ENCODE assay signal across 8 mouse cellular contexts in genomic region chr14:44981490-44981889, GRCm38 (mm10). TPM values are rescaled to one million over a fixed set of nuclear protein-coding genes. Genes with fewer than 3 reads are reported as not detected.
A peak's percentile ranks its signal among the peaks of the same experiment; 100 is the strongest.
DNase-seq lines count a peak whose midpoint lies in the region; ATAC-seq lines count a peak whose summit lies in the region.
"Had no signal": no experiment of that assay in that cellular context is flagged by ENCODE, and none has a peak within 500 bp of the region (broad histone marks: within the 10 kb centered on the region; RNA-seq: fewer than 3 reads in every experiment).

No protein-coding gene starts in this region.

- DNase-seq in kidney, adult 11 months = peak; percentile 9
- peak; percentile 83 for DNase-seq in 416B (ENCODE audit: low read depth)
- peak; percentile 48 for DNase-seq in CD4-positive helper T cell, adult 2 months (ENCODE audit: low read depth, low spot score)
- DNase-seq in embryonic facial prominence, embryonic 10.5 days (ENCODE audit: low spot score) = peak; percentile 17
- peak; percentile 16 for DNase-seq in left cerebral cortex, postnatal 4 days
- DNase-seq in testis, postnatal 14 days (ENCODE audit: low spot score) = peak; percentile 39

- WGBS in kidney, embryonic 15.5 days = 8% methylated on average over 4 of the region's 4 CpGs
- WGBS in embryonic facial prominence, embryonic 10.5 days = 14% methylated on average over 4 of the region's 4 CpGs

- no peaks in the 10 kb centered on the region for H3K9me3 ChIP-seq in kidney, embryonic 15.5 days (replicated peaks)
- H3K9me3 ChIP-seq in embryonic facial prominence, embryonic 10.5 days = no peaks in the 10 kb centered on the region
- H3K9me3 ChIP-seq: liver, embryonic 15.5 days had no signal

- H3K27ac ChIP-seq in kidney, embryonic 15.5 days = no peak overlapping the region
- H3K27ac ChIP-seq in embryonic facial prominence, embryonic 10.5 days (replicated peaks) = no peak overlapping the region
- H3K27ac ChIP-seq: liver, embryonic 15.5 days had no signal

- no peaks in the 10 kb centered on the region for H3K4me1 ChIP-seq in kidney, embryonic 15.5 days
- no peaks in the 10 kb centered on the region for H3K4me1 ChIP-seq in embryonic facial prominence, embryonic 10.5 days
- H3K4me1 ChIP-seq: liver, embryonic 15.5 days had no signal

- no peak for ATAC-seq in kidney, embryonic 15.5 days (replicated peaks; ENCODE audit: low FRiP score)

- no peak overlapping the region for H3K4me3 ChIP-seq in kidney, embryonic 15.5 days (replicated peaks)
- no peak overlapping the region for H3K4me3 ChIP-seq in embryonic facial prominence, embryonic 10.5 days
- H3K4me3 ChIP-seq: liver, embryonic 15.5 days had no signal

- H3K27me3 ChIP-seq in kidney, embryonic 15.5 days = 0 out of 2 replicates have a peak, but pooled peaks cover 10% of the 10 kb centered on the region
- no peaks in the 10 kb centered on the region; the same call in 1 of the 2 replicates for H3K27me3 ChIP-seq in embryonic facial prominence, embryonic 10.5 days (replicated peaks; ENCODE audit: low read depth, poor library complexity, severe bottlenecking)
- H3K27me3 ChIP-seq: liver, embryonic 15.5 days had no signal

- no peak overlapping the region for H3K9ac ChIP-seq in kidney, embryonic 15.5 days
- H3K9ac ChIP-seq: liver, embryonic 15.5 days had no signal

- intact Hi-C loops in left cerebral cortex, postnatal 4 days (cut with DNase I) = loop anchor here (2.0 to 5.0 kb wide), 2 partner anchors 67 to 161 kb away; no protein-coding TSS in a partner anchor

- H3K4me2 ChIP-seq in kidney, embryonic 15.5 days = no peak overlapping the region
- H3K4me2 ChIP-seq: liver, embryonic 15.5 days had no signal

- no peaks in the 10 kb centered on the region for H3K36me3 ChIP-seq in kidney, embryonic 15.5 days
- H3K36me3 ChIP-seq in embryonic facial prominence, embryonic 10.5 days (replicated peaks) = no peaks in the 10 kb centered on the region
- H3K36me3 ChIP-seq: liver, embryonic 15.5 days had no signal

RNA-seq across cellular contexts. Expression of gene Ptger2, which starts 6.5 kb away (rescaled TPM):
- 0.52 and 0.64 TPM in 2 replicates for polyA plus RNA-seq in kidney, embryonic 15.5 days (2015; fragmentation: Nextera tagmentation; extraction: Ambion mirVana)
- 0.04 and 0.08 TPM in 2 replicates for polyA plus RNA-seq in embryonic facial prominence, embryonic 10.5 days (2016; fragmentation: Nextera tagmentation; extraction: Ambion mirVana)
- total RNA-seq in left cerebral cortex, postnatal 4 days (2021) = 1 to 10 TPM in 1 of 2 experiments, under 1 TPM in 1; 0.60 to 1.0 TPM

Comparison
In these comparisons a context has a peak if more than half of its experiments do, and no peak if none do; other contexts are left out.
1. DNase-seq: peak in every context shown above with its lines; median percentile 83 in 416B; 48 in CD4-positive helper T cell, adult 2 months; 39 in testis, postnatal 14 days; 17 in embryonic facial prominence, embryonic 10.5 days; 16 in left cerebral cortex, postnatal 4 days; 9 in kidney, adult 11 months.